Mouse (Mus musculus): ENCODE measurements at regions not wholly inside any gene's neighbourhood (a gene's known extent, or its start where the extent isn't known, plus 50 kb on each side); places are given as distances from the start of the nearest gene placed in this dataset.

DNA sequence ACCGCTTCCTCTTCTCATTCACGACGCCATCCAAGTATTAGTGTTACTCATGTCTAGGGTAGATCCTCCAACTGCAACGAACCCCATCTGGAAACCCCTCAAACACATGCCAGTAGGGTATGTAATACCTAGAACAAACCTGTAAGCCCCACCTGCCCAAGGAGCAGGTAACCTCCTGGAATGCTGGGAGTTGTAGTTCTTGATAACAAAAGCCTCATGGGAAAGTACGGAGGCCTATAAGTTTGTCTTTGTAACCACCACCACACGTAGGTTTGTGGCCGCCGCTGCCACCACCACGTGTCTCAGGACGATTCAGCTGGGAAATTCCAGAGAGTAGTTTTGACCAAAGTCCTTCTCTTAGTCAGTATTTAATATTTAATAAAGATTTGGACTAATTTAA is 107.4 kb upstream of the Unc5b start:
- ATAC-seq (replicated peaks; ENCODE audit: poor library complexity, severe bottlenecking) = no peak

DNA sequence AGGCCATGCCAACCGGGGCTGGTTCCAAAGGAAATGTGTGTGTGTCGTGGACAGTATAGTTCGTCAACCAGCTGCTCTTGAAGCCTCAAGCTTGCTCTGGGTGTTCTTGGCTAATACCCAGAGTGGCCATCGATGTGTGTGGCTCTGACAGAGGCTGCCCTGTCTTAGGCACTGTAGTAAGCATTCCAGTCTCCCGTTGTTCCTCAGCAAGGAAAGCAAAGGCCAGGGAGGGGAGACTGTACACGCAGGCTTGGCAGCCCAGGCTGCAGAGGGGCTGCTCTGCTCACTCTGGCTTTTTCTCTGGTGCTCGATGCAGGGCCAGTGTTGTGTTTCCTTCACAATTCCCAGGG is 106.1 kb upstream of the Unc5b start:
- ATAC-seq (replicated peaks; ENCODE audit: poor library complexity, severe bottlenecking) = no peak

DNA sequence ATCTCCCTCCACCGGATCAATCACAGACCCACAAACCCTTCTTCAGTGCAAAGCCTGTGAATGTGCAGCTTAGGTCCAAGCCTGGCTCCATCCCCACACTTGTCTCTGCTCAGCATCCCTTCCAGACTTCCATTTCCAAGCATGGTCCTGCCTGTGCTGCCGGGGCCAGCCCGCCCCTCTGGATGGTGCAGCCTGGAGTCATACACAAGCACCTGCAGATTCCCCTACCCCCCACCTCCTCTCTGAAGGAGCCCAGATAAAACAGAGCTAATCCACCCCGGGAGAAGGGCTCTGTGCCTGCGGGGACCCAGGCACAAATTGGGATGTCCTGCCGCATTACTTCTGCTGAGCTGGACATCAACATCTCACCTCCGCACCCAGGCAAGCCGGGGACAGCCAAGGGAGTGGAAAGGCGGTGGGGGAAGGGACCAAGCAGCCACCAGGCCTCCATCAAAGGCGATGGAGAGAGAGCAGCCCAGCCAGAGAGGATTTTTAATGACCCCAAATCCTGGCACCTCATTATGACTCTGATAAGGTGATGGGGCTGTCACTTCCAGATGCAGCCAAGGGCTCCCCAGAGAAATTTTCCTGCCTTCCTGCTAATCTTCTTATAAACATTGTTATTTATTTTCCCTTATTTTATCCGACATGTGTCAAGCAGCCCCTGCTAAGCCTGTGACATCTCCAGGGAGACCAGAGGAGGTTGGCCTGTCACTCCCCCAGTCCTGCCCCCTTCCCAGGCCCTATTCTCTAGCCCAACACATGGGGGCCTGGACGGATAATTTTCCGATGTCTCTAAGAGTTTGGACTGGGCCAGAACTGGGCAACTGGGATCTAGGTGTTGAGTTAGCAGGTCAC is 105.5 kb upstream of the Unc5b start:
- ATAC-seq (replicated peaks; ENCODE audit: poor library complexity, severe bottlenecking) = no peak

DNA sequence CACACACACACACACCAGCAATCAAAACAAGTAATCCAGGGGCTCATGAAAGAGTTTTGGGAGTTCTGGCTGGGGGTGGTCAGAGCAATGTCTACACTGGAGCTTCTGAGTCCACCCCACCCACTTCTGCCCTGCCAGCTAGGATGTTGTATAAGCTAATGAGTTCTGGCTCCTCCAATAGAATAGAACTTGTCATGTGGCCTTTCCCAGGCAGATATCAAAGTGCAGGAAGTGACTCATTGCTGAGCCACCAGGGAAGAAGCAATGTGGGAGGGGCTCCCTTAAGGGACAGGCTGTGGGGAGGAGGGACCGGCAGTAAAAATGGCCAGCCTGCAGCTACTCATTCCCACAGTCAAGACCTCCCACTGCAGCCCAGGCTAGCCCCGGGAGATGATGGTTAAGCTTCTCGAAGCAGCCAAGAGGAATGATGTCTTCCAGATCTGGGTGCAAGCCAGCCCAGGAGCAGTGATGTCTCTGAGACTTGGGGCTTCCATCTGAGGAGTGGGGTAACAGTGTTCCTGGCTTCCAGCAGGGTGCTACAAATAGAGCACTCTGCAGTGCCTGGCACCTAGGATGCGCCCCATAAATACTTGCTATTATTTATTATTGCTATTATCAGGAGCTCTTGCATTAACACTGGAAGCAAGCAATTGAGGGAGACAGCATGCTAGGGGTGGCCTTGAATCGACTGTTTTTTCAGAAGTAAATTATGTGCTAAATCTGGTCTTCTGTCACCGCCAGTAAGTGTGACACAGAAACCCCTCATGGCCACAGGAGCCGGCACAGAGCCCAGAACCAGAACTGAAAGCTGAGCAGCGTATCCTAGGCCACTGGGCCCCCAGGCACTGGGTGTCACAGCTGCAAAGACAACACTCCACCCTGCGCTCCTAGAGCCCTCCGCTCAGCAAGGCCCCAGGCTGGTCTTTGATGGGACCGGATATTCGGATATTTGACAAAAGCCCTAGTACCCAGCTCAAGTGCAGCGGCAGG is 103.2 kb upstream of the Unc5b start:
- ATAC-seq (replicated peaks; ENCODE audit: poor library complexity, severe bottlenecking) = peak; percentile 75

DNA sequence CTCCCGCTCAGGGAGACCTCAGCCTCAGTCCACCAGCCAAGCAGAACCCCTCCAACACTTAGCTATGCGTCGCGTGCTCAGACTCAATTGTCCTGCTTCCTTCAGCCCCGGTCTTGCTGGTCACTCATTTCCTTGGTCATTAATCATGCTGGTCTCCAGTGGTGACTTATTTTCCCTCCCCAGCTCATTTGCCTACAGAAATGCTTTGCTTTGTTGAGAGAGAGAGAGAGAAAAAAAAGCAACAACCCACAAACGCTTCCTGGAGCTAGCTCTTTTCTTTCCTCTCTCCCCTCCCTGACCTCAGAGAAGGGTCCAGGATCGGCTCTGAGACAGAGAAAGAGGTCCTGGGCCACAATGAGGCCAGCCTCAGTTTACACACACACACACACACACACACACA is 102.5 kb upstream of the Unc5b start:
- no peak for ATAC-seq (replicated peaks; ENCODE audit: poor library complexity, severe bottlenecking)

DNA sequence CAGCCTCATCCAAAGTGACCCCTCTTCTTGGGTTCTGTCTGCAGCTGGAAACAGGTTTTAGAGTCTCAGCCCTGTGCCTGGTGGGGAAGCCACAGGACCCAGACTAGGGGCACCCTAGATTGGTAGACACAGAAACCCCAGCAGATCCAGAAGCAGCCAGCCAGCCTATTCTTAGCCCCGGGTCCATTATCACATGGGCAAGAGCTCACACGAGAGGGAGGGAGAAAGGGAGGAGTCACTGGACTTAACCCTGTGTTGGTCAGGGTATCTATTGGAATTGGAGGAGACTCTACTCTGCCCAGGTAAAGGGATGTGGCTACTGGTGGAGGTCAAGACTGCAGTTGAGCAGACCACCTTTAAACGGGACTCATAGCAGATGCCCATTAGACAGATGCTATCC is 101.5 kb upstream of the Unc5b start:
- no peak for ATAC-seq (replicated peaks; ENCODE audit: poor library complexity, severe bottlenecking)

DNA sequence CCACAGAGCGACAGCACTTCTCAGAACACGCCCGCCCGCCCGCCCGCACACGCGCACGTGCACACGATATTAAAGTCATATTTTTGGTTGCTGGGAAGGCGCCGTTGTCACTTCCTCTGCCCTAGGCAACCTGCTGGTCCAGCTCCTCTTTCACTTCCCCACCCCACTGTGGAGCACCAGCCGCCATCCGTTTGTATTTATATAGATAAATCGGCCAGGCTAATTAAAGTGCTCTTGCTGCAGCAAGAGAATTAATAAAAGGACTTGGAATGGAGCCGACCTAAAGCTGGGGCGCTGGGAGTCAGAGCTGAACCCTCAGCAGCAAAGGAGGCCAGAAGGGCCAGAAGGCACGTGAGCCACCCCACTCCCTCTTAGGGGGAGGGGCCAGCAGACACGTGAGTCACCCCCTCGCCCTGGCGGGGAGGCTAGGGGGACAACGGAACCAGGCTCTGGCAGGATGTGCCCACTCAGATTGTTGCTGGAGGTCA is 100.6 kb upstream of the Unc5b start:
- ATAC-seq (replicated peaks; ENCODE audit: poor library complexity, severe bottlenecking) = peak; percentile 76

DNA sequence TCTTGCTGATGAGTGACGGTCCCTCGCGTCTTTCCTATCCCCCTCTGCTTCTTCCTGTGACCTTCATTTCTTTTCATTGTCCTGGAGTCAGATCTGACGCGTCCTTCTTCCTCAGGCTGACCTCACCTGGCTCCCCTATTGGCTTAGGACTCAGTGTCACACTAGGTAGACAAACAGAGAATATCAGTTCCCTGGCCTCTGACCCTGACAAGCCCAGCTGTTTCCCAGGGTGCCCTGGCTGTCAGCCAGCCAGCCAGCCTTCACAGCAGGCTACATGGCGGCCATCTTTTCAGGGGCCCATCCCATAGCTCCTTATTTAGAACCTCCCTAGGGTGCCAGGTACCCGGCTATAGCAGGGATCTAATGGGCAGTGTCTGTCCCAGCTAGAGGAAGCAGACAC is 97.3 kb upstream of the Unc5b start:
- ATAC-seq (replicated peaks; ENCODE audit: poor library complexity, severe bottlenecking) = no peak

DNA sequence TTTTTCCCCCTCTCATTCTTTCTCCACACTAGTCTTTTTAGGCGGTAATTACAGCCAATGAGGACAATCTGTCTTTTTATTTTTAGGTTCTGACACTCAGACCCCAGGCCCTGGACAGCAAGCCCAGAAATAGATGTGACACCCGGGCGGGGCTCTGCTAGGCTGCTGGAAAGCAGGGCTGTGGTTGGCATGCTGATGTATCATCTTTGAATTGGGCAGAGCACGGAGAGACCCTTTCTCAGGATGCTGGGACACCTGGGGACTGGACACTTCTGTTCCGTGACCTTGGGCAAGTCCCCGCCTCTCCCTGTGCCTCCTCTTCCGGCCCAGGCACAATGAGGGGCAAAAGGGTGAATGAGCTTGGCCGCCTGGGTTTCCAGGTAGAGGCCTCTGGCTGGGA is 96.8 kb upstream of the Unc5b start:
- ATAC-seq (replicated peaks; ENCODE audit: poor library complexity, severe bottlenecking) = no peak

DNA sequence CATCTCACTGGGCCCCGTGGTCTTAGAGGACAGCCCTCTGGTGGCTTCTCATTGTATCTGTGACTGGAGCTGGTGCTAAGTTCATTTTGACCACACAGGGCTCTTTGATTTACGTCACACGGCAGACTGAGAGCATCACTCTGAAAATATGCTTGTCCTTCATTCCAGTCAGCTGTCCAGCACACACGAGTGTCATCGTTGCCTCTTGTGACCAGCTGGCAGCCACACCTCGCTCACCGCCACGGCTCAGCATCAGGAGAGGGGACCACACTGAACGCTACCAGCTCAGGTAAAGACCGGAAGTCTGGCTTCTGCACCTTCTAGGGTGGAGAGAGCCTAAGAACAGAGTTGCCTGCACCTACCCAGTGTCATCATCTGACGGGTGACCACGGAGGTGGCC is 95.3 kb upstream of the Unc5b start:
- ATAC-seq (replicated peaks; ENCODE audit: poor library complexity, severe bottlenecking) = no peak

DNA sequence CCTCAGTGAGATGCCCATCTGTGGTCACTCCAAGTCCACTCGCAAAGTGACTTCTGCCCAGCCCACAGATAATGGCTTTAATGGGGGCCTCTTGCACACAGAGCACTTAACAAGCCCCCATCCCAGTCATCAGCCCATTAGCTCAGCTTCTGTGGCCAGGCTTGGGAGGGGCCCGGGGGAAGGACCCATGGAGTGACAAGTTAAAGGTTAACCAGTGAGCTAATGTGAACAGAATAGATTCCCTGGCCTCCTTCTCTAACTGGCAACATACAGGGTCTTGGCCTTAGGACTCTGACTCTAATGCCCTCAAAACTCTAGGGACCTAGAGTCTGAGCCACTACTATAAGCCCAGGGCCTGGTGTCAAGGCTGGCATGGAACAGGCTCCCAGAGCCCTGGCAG is 94.3 kb upstream of the Unc5b start:
- ATAC-seq (replicated peaks; ENCODE audit: poor library complexity, severe bottlenecking) = no peak

DNA sequence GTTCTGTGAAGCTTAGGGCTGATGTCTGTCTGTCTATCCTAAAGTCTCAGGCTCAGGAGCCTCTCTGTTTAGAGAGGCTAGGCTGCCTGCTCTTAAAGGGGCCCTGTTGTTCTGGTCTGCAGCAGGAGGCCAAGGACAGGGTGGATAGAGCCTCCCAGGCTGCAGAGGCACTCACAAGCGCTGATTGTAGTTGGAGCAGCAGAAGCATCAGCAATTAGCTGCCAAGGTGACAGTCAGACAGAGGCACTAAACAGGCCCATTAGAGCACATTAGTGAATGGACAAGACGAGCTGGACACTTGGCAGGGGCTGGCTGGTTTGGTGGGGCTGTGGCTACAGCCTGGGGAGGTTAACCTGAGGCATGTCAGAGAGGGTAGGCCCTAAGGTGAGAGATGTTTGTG is 93.8 kb upstream of the Unc5b start:
- ATAC-seq (replicated peaks; ENCODE audit: poor library complexity, severe bottlenecking) = no peak

DNA sequence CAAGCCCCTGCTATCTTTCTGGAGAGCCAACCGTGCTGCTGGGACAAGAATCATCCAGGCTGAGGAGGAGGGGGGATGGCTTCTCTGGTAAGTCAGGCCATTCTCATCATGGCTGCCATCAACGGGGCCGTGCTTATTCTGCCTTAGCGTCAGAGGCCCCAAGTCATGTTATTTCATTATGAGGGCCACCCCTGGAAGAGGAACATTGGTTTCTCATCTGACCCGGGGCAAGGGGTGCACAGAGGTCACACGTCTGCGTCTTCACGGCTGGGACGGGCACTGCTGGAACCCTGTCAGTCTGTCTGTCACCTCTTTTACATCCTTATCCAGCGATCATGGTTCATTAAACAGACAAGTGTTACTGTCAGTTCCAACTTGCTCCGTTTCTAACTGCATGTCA is 92.4 kb upstream of the Unc5b start:
- ATAC-seq (replicated peaks; ENCODE audit: poor library complexity, severe bottlenecking) = no peak

DNA sequence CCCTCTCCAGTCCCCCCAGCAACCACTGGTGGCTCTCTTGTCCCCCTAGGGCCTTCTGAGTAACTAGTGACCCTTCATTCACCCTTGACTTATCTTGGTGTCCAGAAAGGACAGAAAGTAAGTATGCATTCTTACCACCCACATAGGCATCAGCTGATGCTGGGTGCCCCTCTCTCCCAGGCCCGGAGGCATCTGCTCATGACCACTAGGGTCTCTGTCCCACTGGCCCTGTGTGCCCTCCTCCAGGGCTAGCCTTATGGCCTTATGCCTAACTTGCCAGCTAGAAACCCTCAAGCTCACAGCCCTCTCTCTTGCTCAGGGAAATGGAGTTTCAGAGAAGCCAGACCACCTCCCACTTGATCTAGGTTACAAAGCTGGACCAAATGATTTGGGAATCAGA is 89.2 kb upstream of the Unc5b start:
- ATAC-seq (replicated peaks; ENCODE audit: poor library complexity, severe bottlenecking) = no peak

DNA sequence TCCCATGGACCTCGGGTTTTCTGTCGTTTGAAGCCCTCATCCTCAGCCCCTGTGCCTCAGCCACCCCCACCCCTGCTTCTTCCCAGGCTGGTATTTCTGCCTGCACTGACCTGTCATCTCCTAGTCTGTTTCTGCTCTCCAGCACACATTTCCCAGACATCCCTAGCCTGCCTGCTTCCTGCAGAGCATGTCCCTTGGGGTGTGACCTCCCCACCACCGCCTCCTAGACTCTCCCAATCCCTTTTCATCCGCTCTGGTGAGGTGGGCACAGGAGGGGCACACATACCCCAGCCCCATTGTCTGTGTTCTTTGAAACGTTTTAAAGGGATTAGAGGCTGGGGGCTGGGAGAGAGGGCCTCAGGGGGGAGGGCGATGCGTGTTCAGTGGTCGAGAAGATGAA is 86.6 kb upstream of the Unc5b start:
- ATAC-seq (replicated peaks; ENCODE audit: poor library complexity, severe bottlenecking) = no peak

DNA sequence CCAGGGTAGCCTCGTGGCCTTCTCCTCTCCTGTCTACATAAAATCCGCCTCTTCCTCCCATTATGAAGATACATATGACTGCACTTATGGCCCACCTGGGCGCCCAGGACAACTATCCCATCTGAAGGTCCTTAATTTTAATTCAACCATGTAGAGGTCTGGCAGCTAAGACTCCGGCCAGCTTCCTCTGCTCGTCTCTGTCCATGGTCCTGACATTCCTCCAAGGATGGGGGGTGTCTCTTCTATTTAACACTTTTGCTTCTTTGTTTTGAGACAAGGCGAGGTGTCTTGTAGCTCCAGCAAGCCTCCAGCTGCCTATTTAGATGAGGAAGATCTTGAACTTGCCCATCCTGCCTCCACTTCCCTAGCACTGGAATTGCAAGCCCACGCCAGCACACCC is 83.0 kb upstream of the Unc5b start:
- no peak for ATAC-seq (replicated peaks; ENCODE audit: poor library complexity, severe bottlenecking)

DNA sequence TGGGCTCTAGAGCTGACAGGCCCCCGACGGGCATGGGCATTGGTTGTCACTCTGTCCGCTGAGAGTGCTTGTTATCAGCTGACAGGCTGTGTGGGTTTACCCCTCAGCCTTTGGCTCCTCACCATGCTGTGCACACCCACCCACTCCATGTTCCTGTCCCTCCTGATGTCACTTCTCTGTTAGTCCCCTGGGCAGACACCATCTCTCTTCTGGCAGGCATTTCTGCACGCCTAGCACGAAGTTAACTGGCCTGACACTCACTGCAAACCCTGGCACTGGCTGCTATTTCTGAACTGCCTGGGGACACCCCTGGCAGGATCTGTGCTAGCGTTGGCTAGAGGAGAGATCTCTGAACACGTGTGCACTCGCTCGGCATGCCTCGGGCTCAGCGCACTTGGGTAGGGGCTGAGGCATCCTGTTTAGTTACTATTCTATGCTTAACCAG is 82.1 kb upstream of the Unc5b start:
- ATAC-seq (replicated peaks; ENCODE audit: poor library complexity, severe bottlenecking) = no peak

DNA sequence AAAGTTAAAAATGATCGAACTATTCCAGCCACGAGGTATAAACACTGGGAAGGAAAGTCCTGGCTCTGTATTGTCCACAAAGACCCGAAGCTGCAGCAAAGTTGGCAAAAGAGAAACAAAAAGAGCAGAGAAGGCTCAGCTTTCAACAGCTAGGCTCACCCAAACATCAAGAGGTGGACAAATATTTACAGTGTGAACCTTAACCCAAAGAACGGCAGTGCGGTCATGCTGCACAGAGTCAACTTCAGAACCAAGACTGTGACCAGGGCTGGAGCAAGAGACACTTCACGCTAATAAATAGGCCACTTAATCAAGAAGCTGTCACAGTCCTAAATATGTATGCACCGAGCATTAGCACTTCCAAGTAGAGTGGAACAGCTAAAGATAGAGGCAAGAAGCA is 73.0 kb upstream of the Unc5b start:
- no peak for ATAC-seq (replicated peaks; ENCODE audit: poor library complexity, severe bottlenecking)

DNA sequence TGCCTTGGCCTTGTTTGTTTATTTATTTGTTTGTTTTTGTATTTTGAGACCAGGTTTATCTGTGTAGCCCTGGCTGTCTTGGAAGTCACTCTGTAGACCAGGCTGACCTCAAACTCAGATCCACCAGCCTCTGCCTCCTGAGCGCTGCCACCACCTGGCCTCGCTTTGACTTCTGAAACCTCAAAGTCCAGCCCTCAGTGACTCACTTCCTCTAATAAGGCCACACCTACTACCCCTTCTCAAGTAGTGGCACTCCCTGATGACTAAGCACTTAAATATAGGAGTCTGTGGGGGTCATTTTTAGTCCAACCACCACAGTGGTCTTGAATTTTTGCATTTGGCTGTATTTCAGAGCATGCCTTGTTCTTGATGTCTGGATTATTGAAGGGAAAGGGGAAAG is 69.6 kb upstream of the Unc5b start:
- ATAC-seq (replicated peaks; ENCODE audit: poor library complexity, severe bottlenecking) = no peak

DNA sequence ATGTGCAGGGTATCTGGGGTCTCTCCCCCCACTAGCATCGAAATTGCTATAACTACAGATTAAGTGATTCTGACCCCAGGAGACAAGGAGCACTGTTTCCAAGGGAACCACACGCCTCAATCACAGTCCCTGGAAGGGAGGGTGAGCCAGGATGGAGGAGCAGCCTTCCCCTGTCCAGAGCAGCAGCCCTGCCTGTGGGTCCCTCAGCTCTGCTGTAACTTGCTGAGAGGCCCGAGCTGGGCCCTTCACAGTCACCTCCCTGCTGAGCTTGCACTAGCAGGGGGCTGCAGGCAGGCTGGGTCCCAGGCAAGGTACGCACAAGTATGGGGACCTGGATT is 62.4 kb upstream of the Unc5b start:
- no peak for ATAC-seq (replicated peaks; ENCODE audit: poor library complexity, severe bottlenecking)

DNA sequence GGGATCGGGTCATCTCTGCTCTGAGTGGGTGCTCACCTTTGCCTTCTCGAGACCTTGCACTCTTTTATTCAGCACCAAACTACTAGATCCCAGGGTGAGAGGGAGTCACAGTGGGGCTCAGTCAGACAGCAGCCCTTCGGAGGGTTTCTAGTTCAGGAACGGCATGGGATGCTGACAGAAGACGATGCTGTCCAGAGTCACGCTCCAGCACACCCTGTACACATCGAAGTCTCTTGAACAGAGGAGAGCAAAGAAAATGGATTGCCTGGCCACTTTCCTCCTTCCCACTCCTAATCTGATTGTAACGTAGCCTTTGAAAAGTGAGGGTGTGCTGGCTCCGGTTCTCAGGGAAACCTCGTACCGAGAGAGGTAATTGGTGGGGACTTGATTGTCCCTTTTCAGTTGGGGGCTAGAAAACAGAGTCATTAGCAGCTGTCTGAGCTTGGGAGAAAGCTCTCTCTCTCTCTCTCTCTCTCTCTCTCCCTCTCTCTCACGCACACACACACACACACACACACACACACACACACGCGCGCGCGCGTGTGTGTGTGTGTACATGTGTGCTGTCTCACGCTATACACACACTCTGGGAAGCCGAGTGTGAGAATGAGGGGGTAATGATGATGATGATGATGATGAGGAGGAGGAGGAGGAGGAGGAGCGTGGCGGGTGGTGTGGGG is 61.9 kb upstream of the Unc5b start:
- ATAC-seq (replicated peaks; ENCODE audit: poor library complexity, severe bottlenecking) = no peak

All from granulocyte monocyte progenitor cell, adult 5-6 weeks (primary cell).